Mouse (Mus musculus): ENCODE measurements around the gene Matn4. TPM values are rescaled to one million over a fixed set of nuclear protein-coding genes. Genes with fewer than 3 reads are reported as not detected.
A peak's percentile ranks its signal among the peaks of the same experiment; 100 is the strongest.

Matn4 gene
- polyA plus RNA-seq (2012; rRNA removed) = 78.0 and 80.1 TPM in 2 replicates

GRCm38 (mm10) chr2:164405060-164405459, at the start of gene Matn4:
Matn4 (minus strand) TSS chr2:164405160.
- 30% methylated on average over 9 of the region's 9 CpGs for WGBS
- DNase-seq = no peak
- TF ChIP-seq CTCF (IDR thresholded peaks at IDR 0.05; ENCODE audit: insufficient read depth, low read length) (no peak), POLR2A (IDR thresholded peaks at IDR 0.05; ENCODE audit: borderline replicate concordance, extremely low read depth, low read depth, low read length) (no peak)
- H3K4me3 ChIP-seq (replicated peaks; ENCODE audit: extremely low read depth, low read depth, low read length) = peak within 1 kb of the TSS; percentile 61
- H3K4me1 ChIP-seq (ENCODE audit: control insufficient read depth, insufficient read depth, low read length) = no peaks in the 10 kb centered on the region

GRCm38 (mm10) chr2:164453887-164454500, 49.0 kb upstream of the Matn4 start:
- no peak overlapping the region for H3K4me3 ChIP-seq (replicated peaks; ENCODE audit: extremely low read depth, low read depth, low read length)
- no peak for TF ChIP-seq POLR2A (IDR thresholded peaks at IDR 0.05; ENCODE audit: borderline replicate concordance, extremely low read depth, low read depth, low read length)
- TF ChIP-seq CTCF (IDR thresholded peaks at IDR 0.05; ENCODE audit: insufficient read depth, low read length) = no peak
- WGBS = 75% methylated on average over 7 of the region's 7 CpGs
- DNase-seq = no peak
- H3K4me1 ChIP-seq (ENCODE audit: control insufficient read depth, insufficient read depth, low read length) = peaks cover 22% of the 10 kb centered on the region

GRCm38 (mm10) chr2:164453047-164453757, 48.2 kb upstream of the Matn4 start:
- TF ChIP-seq CTCF (IDR thresholded peaks at IDR 0.05; ENCODE audit: insufficient read depth, low read length) (no peak), POLR2A (IDR thresholded peaks at IDR 0.05; ENCODE audit: borderline replicate concordance, extremely low read depth, low read depth, low read length) (no peak)
- 38% methylated on average over 14 of the region's 14 CpGs for WGBS
- DNase-seq = peak; percentile 34
- Histone ChIP-seq H3K4me1 (ENCODE audit: control insufficient read depth, insufficient read depth, low read length) (peaks cover 22% of the 10 kb centered on the region), H3K4me3 (replicated peaks; ENCODE audit: extremely low read depth, low read depth, low read length) (no peak overlapping the region)

DNA sequence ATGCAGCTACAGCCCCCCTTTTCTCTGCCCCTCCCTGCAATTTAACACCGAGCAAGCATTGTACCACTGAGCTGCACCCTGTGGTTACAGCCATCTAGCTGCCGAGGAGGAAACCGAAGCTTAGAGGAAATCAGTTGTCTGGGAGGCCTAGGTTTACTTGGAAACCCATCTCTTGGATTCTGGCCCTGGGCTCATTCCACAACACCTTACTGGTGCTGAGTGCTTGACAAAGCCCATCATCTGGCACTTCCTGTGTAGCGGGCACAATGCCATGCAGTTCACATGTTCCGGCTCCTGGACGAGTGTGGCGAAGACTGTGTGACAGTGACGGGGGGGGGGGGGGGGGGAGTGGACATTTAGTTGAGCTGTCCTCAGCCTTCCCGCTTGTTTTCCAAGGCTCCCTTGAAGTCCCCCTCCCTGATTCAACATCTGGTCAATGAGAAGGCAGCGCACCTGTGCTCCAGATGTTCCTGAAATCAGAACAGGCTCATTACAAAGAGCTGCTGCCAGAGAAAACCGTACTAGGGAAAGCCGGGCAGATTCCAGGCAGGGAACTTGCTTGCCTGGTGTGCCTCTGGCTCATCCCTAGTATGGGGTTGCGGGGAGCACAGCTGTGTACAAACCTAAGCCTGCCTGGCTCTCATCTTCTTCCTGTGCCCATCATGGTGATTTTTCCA, 47.2 kb upstream of the Matn4 start:
- TF ChIP-seq POLR2A (IDR thresholded peaks at IDR 0.05; ENCODE audit: borderline replicate concordance, extremely low read depth, low read depth, low read length) = no peak
- no peak for TF ChIP-seq CTCF (IDR thresholded peaks at IDR 0.05; ENCODE audit: insufficient read depth, low read length)
- DNase-seq = no peak
- peaks cover 21% of the 10 kb centered on the region for H3K4me1 ChIP-seq (ENCODE audit: control insufficient read depth, insufficient read depth, low read length)
- 31% methylated on average over 13 of the region's 13 CpGs for WGBS
- no peak overlapping the region for H3K4me3 ChIP-seq (replicated peaks; ENCODE audit: extremely low read depth, low read depth, low read length)

DNA sequence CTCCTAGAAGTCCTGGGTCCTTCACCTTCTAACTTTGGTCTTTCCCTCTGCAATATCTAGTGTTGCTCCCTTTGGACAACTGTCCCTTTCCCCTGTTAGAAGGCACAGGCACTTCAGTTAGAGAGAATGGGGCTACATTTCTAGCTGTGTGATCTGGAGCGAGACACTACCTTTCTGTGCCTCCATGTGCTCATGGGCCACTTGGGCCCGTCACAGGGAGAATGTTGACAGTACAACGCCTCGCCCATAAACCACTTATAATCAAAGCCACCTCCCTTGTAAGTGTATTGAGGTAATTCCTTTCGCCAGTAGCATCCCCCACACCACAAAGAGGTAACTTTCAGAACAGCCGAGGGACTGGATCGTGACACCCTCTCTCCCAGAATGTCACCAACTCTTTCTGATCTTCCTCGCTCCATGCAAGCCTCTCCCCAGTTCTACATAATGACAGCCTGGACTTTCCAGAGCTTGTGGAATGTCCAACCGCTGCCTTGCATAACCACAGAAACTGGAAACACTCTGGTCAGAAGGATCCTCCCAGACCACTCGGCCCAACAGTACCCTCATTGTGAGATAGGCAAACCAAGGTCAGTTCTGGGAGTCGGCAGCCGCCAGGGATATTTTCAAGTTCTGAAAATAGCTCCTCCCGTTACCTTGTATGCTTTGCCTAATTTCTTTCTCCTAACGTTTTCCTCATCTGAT, 44.5 kb upstream of the Matn4 start:
- peak; percentile 28 for DNase-seq
- Histone ChIP-seq H3K4me3 (replicated peaks; ENCODE audit: extremely low read depth, low read depth, low read length) (no peak overlapping the region), H3K4me1 (ENCODE audit: control insufficient read depth, insufficient read depth, low read length) (peaks cover 13% of the 10 kb centered on the region)
- no peak for TF ChIP-seq CTCF (IDR thresholded peaks at IDR 0.05; ENCODE audit: insufficient read depth, low read length)
- no peak for TF ChIP-seq POLR2A (IDR thresholded peaks at IDR 0.05; ENCODE audit: borderline replicate concordance, extremely low read depth, low read depth, low read length)
- WGBS = 65% methylated on average over 14 of the region's 14 CpGs

DNA sequence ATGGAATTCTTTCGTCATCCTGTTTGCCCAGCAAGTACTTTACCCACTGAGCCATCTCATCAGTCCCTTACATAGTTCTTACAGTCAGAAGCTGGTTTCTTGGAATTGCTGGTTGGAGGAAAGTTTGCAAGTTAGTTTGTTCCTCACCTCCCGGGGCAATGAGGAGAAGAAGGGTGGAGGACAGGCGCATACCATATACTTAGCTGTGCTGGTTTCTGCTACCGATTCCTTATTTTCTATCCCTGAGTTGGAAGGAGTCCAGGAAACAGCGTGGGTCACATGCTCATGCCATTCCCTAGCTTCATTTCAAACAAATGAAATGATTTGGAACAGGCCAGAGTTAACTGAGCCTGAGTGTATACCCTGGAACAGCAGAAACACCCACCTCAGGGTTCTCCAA, 44.0 kb upstream of the Matn4 start:
- no peak for TF ChIP-seq POLR2A (IDR thresholded peaks at IDR 0.05; ENCODE audit: borderline replicate concordance, extremely low read depth, low read depth, low read length)
- TF ChIP-seq CTCF (IDR thresholded peaks at IDR 0.05; ENCODE audit: insufficient read depth, low read length) = no peak
- DNase-seq = no peak
- Histone ChIP-seq H3K4me3 (replicated peaks; ENCODE audit: extremely low read depth, low read depth, low read length) (no peak overlapping the region), H3K4me1 (ENCODE audit: control insufficient read depth, insufficient read depth, low read length) (peaks cover 12% of the 10 kb centered on the region)
- WGBS = 60% methylated on average over 5 of the region's 5 CpGs

GRCm38 (mm10) chr2:164448140-164448539, 43.2 kb upstream of the Matn4 start:
- Histone ChIP-seq H3K4me3 (replicated peaks; ENCODE audit: extremely low read depth, low read depth, low read length) (no peak overlapping the region), H3K4me1 (ENCODE audit: control insufficient read depth, insufficient read depth, low read length) (peaks cover 10% of the 10 kb centered on the region)
- 95% methylated on average over 1 of the region's 1 CpGs for WGBS
- no peak for TF ChIP-seq CTCF (IDR thresholded peaks at IDR 0.05; ENCODE audit: insufficient read depth, low read length)
- no peak for TF ChIP-seq POLR2A (IDR thresholded peaks at IDR 0.05; ENCODE audit: borderline replicate concordance, extremely low read depth, low read depth, low read length)
- DNase-seq = no peak

- 71% methylated on average over 3 of the region's 3 CpGs for WGBS
- TF ChIP-seq CTCF (IDR thresholded peaks at IDR 0.05; ENCODE audit: insufficient read depth, low read length) (no peak), POLR2A (IDR thresholded peaks at IDR 0.05; ENCODE audit: borderline replicate concordance, extremely low read depth, low read depth, low read length) (no peak)
- H3K4me3 ChIP-seq (replicated peaks; ENCODE audit: extremely low read depth, low read depth, low read length) = no peak overlapping the region
- no peak for DNase-seq
- H3K4me1 ChIP-seq (ENCODE audit: control insufficient read depth, insufficient read depth, low read length) = no peaks in the 10 kb centered on the region; the same call in 1 of the 2 replicates
Observed at GRCm38 (mm10) chr2:164446086-164446469, 41.1 kb upstream of the Matn4 start.

- Histone ChIP-seq H3K4me3 (replicated peaks; ENCODE audit: extremely low read depth, low read depth, low read length) (no peak overlapping the region), H3K4me1 (ENCODE audit: control insufficient read depth, insufficient read depth, low read length) (no peaks in the 10 kb centered on the region; the same call in 1 of the 2 replicates)
- DNase-seq = no peak
- no peak for TF ChIP-seq POLR2A (IDR thresholded peaks at IDR 0.05; ENCODE audit: borderline replicate concordance, extremely low read depth, low read depth, low read length)
- TF ChIP-seq CTCF (IDR thresholded peaks at IDR 0.05; ENCODE audit: insufficient read depth, low read length) = no peak
- 81% methylated on average over 3 of the region's 3 CpGs for WGBS
Observed at GRCm38 (mm10) chr2:164445399-164446085, 40.6 kb upstream of the Matn4 start.
